Mouse (Mus musculus): Measurements from ENCODE around the gene Mcrip2. TPM values are rescaled to one million over a fixed set of nuclear protein-coding genes. Genes with fewer than 3 reads are reported as not detected.
A peak's percentile ranks its signal among the peaks of the same experiment; 100 is the strongest.

Mcrip2 gene
- total RNA-seq, 1 experiment = 12.3 TPM

DNA sequence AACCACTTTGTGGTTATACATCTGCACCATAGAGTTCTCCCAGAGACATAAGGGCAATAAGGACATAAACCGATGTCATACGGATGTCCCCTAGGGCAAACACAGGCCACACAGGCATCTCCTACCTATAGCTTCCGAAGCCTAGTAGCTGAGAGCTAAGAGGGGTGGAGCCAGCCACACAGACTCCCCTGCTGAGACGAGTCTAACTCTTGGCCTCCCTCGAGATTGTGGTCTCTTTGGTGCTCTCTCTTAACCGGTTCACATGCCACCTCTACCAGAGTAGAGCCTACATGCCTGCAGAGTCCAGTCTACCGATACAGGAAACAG lies 1.1 kb downstream of the Mcrip2 start:
- no peaks in the 10 kb centered on the region for H3K9me3 ChIP-seq (ENCODE audit: control insufficient read depth, insufficient read depth, low read depth, low read length)
- peak overlapping the region; percentile 72 for H3K9ac ChIP-seq (ENCODE audit: insufficient read depth, low read depth, low read length, poor library complexity, severe bottlenecking)
- TF ChIP-seq MAFK (IDR thresholded peaks at IDR 0.05; ENCODE audit: insufficient read depth, low read depth, low read length) (no peak), CHD2 (IDR thresholded peaks at IDR 0.05; ENCODE audit: low read depth, low read length) (no peak), ZNF384 (IDR thresholded peaks at IDR 0.05; ENCODE audit: low read depth, low read length) (no peak), HCFC1 (IDR thresholded peaks at IDR 0.05; ENCODE audit: borderline replicate concordance, insufficient read depth, low read length) (no peak), ZC3H11A (IDR thresholded peaks at IDR 0.05; ENCODE audit: borderline replicate concordance, low read depth, low read length) (no peak)
- no peak overlapping the region for H3K27ac ChIP-seq (ENCODE audit: insufficient read depth, low read depth, low read length, poor library complexity, severe bottlenecking)
- H3K4me3 ChIP-seq (ENCODE audit: insufficient read depth in 1 of 2, low read depth in 1 of 2, low read length in 2 of 2, poor library complexity in 1 of 2, severe bottlenecking in 1 of 2) = peak overlapping the region; percentile 85 to 93
- H3K36me3 ChIP-seq (ENCODE audit: control insufficient read depth, insufficient read depth, low read length, poor library complexity, severe bottlenecking) = no peaks in the 10 kb centered on the region
- peaks cover 4 to 10% of the 10 kb centered on the region in 2 experiments; a peak in 2 of 4 replicates for H3K4me1 ChIP-seq (ENCODE audit: control insufficient read depth in 2 of 2, insufficient read depth in 2 of 2, low read length in 2 of 2, poor library complexity in 1 of 2)
- DNase-seq (ENCODE audit: low read depth, low spot score) = no peak
- in situ Hi-C loops (cut with MboI; ENCODE audit: low sequenced_read_pairs in 2 of 2, unreplicated experiment in 2 of 2) = no loop called here

- in situ Hi-C loops (cut with MboI; ENCODE audit: low sequenced_read_pairs in 2 of 2, unreplicated experiment in 2 of 2) = no loop called here
- no peaks in the 10 kb centered on the region for H3K9me3 ChIP-seq (ENCODE audit: control insufficient read depth, insufficient read depth, low read depth, low read length)
- DNase-seq (ENCODE audit: low read depth, low spot score) = no peak
- H3K27ac ChIP-seq (ENCODE audit: insufficient read depth, low read depth, low read length, poor library complexity, severe bottlenecking) = no peak overlapping the region
- no peak overlapping the region for H3K9ac ChIP-seq (ENCODE audit: insufficient read depth, low read depth, low read length, poor library complexity, severe bottlenecking)
- H3K4me3 ChIP-seq (ENCODE audit: insufficient read depth in 1 of 2, low read depth in 1 of 2, low read length in 2 of 2, poor library complexity in 1 of 2, severe bottlenecking in 1 of 2) = no peak overlapping the region
- peaks cover 4 to 10% of the 10 kb centered on the region in 2 experiments; a peak in 2 of 4 replicates for H3K4me1 ChIP-seq (ENCODE audit: control insufficient read depth in 2 of 2, insufficient read depth in 2 of 2, low read length in 2 of 2, poor library complexity in 1 of 2)
- no peak for TF ChIP-seq ZNF384 (IDR thresholded peaks at IDR 0.05; ENCODE audit: low read depth, low read length)
- no peaks in the 10 kb centered on the region for H3K36me3 ChIP-seq (ENCODE audit: control insufficient read depth, insufficient read depth, low read length, poor library complexity, severe bottlenecking)
Measured at GRCm38 (mm10) chr17:25866172-25866571, 2.4 kb downstream of the Mcrip2 start.

DNA sequence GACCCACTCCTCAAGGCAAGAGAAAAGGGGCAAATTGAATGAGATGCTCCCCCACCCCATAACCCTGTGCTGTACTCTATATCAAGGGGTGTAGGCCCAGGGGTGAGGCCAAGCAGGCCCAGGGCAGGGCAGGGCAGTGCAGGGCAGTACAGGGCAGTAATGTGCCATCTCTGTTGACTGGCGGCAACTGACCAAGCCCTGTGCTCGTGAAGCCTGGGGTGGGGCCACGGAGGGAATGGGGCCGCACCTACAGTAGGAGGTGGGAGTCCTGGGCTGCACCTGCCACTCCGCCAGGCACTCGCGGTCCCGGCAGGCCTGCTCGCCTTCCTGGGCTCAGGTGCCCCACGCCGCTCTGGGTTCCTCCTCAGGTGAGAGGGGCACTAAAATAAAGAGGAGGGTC lies 3.3 kb downstream of the Mcrip2 start:
- no peaks in the 10 kb centered on the region for H3K36me3 ChIP-seq (ENCODE audit: control insufficient read depth, insufficient read depth, low read length, poor library complexity, severe bottlenecking)
- H3K9me3 ChIP-seq (ENCODE audit: control insufficient read depth, insufficient read depth, low read depth, low read length) = no peaks in the 10 kb centered on the region
- peaks cover 4 to 12% of the 10 kb centered on the region in 2 experiments; a peak in 2 of 4 replicates for H3K4me1 ChIP-seq (ENCODE audit: control insufficient read depth in 2 of 2, insufficient read depth in 2 of 2, low read length in 2 of 2, poor library complexity in 1 of 2)
- in situ Hi-C loops (cut with MboI; ENCODE audit: low sequenced_read_pairs in 2 of 2, unreplicated experiment in 2 of 2) = no loop called here
- no peak for DNase-seq (ENCODE audit: low read depth, low spot score)
- no peak overlapping the region for H3K9ac ChIP-seq (ENCODE audit: insufficient read depth, low read depth, low read length, poor library complexity, severe bottlenecking)
- no peak overlapping the region; a peak in 1 of 4 replicates for H3K4me3 ChIP-seq (ENCODE audit: insufficient read depth in 1 of 2, low read depth in 1 of 2, low read length in 2 of 2, poor library complexity in 1 of 2, severe bottlenecking in 1 of 2)
- no peak overlapping the region for H3K27ac ChIP-seq (ENCODE audit: insufficient read depth, low read depth, low read length, poor library complexity, severe bottlenecking)
- TF ChIP-seq ZC3H11A (IDR thresholded peaks at IDR 0.05; ENCODE audit: borderline replicate concordance, low read depth, low read length) (no peak), ZNF384 (IDR thresholded peaks at IDR 0.05; ENCODE audit: low read depth, low read length) (no peak), MAFK (IDR thresholded peaks at IDR 0.05; ENCODE audit: insufficient read depth, low read depth, low read length) (no peak), HCFC1 (IDR thresholded peaks at IDR 0.05; ENCODE audit: borderline replicate concordance, insufficient read depth, low read length) (no peak), CHD2 (IDR thresholded peaks at IDR 0.05; ENCODE audit: low read depth, low read length) (no peak)

DNA sequence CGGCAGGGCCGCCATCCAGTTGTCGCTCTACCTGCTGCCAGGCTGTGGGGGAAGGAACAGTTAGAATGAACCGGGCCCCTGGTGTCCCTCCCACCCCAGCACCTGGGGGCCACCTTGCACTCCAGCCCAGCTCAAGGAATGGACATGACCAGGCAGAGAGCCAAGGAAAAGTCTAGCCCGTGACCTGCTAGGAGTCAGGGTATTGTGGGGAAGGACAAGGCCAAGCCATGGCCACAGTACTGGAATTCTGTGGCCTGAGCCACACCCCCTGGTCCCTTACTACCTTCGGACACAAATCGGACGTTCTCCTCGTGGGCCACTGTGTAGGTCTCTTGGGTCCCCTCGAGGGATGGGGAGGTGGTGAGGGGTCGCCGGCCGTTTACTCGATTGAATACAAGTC lies 4.3 kb downstream of the Mcrip2 start:
- DNase-seq (ENCODE audit: low read depth, low spot score) = no peak
- H3K9me3 ChIP-seq (ENCODE audit: control insufficient read depth, insufficient read depth, low read depth, low read length) = no peaks in the 10 kb centered on the region
- no peak overlapping the region for H3K4me3 ChIP-seq (ENCODE audit: insufficient read depth in 1 of 2, low read depth in 1 of 2, low read length in 2 of 2, poor library complexity in 1 of 2, severe bottlenecking in 1 of 2)
- H3K9ac ChIP-seq (ENCODE audit: insufficient read depth, low read depth, low read length, poor library complexity, severe bottlenecking) = no peak overlapping the region
- no peaks in the 10 kb centered on the region for H3K36me3 ChIP-seq (ENCODE audit: control insufficient read depth, insufficient read depth, low read length, poor library complexity, severe bottlenecking)
- H3K4me1 ChIP-seq (ENCODE audit: control insufficient read depth in 2 of 2, insufficient read depth in 2 of 2, low read length in 2 of 2, poor library complexity in 1 of 2) = peaks cover 4 to 9% of the 10 kb centered on the region in 2 experiments; a peak in 2 of 4 replicates
- H3K27ac ChIP-seq (ENCODE audit: insufficient read depth, low read depth, low read length, poor library complexity, severe bottlenecking) = no peak overlapping the region
- in situ Hi-C loops (cut with MboI; ENCODE audit: low sequenced_read_pairs in 2 of 2, unreplicated experiment in 2 of 2) = no loop called here
- TF ChIP-seq MAFK (IDR thresholded peaks at IDR 0.05; ENCODE audit: insufficient read depth, low read depth, low read length) = no peak
- TF ChIP-seq CHD2 (IDR thresholded peaks at IDR 0.05; ENCODE audit: low read depth, low read length) = no peak
- TF ChIP-seq HCFC1 (IDR thresholded peaks at IDR 0.05; ENCODE audit: borderline replicate concordance, insufficient read depth, low read length) = no peak
- no peak for TF ChIP-seq ZC3H11A (IDR thresholded peaks at IDR 0.05; ENCODE audit: borderline replicate concordance, low read depth, low read length)
- no peak for TF ChIP-seq ZNF384 (IDR thresholded peaks at IDR 0.05; ENCODE audit: low read depth, low read length)

DNA sequence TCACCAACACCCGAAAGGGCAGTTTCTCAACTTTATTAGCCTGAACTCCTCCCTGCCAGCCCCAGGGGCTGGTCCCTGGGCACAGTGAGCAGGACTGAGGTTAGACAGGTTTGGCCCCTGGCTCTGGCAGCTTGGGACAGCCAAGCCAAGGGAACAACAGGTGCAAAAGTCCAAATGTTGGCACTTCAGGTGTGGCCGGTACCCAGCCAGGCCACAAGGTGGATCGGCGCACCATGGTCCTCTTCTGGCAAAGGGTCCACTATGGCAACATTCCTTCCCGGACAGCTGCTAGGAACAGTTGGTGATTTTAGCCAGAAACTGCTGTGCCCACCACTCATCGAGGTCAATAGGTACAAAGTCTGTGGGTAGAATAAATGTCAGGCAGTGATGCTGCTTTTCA lies 4.9 kb downstream of the Mcrip2 start:
- Histone ChIP-seq H3K36me3 (ENCODE audit: control insufficient read depth, insufficient read depth, low read length, poor library complexity, severe bottlenecking) (no peaks in the 10 kb centered on the region), H3K4me3 (ENCODE audit: insufficient read depth in 1 of 2, low read depth in 1 of 2, low read length in 2 of 2, poor library complexity in 1 of 2, severe bottlenecking in 1 of 2) (no peak overlapping the region), H3K27ac (ENCODE audit: insufficient read depth, low read depth, low read length, poor library complexity, severe bottlenecking) (no peak overlapping the region), H3K4me1 (ENCODE audit: control insufficient read depth in 2 of 2, insufficient read depth in 2 of 2, low read length in 2 of 2, poor library complexity in 1 of 2) (peaks cover 0 to 7% of the 10 kb centered on the region in 2 experiments; a peak in 2 of 4 replicates), H3K9ac (ENCODE audit: insufficient read depth, low read depth, low read length, poor library complexity, severe bottlenecking) (no peak overlapping the region), H3K9me3 (ENCODE audit: control insufficient read depth, insufficient read depth, low read depth, low read length) (no peaks in the 10 kb centered on the region)
- DNase-seq (ENCODE audit: low read depth, low spot score) = no peak
- in situ Hi-C loops (cut with MboI; ENCODE audit: low sequenced_read_pairs in 2 of 2, unreplicated experiment in 2 of 2) = no loop called here
- TF ChIP-seq MAFK (IDR thresholded peaks at IDR 0.05; ENCODE audit: insufficient read depth, low read depth, low read length) (no peak), ZC3H11A (IDR thresholded peaks at IDR 0.05; ENCODE audit: borderline replicate concordance, low read depth, low read length) (no peak), CHD2 (IDR thresholded peaks at IDR 0.05; ENCODE audit: low read depth, low read length) (no peak), ZNF384 (IDR thresholded peaks at IDR 0.05; ENCODE audit: low read depth, low read length) (no peak), HCFC1 (IDR thresholded peaks at IDR 0.05; ENCODE audit: borderline replicate concordance, insufficient read depth, low read length) (no peak)
